Mouse (Mus musculus) adrenal gland, adult 18-20 months (tissue): ENCODE results near the gene Olfr32. TPM values are rescaled to one million over a fixed set of nuclear protein-coding genes. Genes with fewer than 3 reads are reported as not detected.
"Not testable (repeated sequence)": the region's sequence is repeated elsewhere in the genome, so short reads cannot be mapped to it uniquely, and the experiment has no call there.

Experiments
- DNase-seq, 2 experiments: peaks; one replicate each; pipeline ENCODE4 v3.0.0; 2021 to 2022; ENCODE audit warnings: low spot score in 2 of 2
- long read RNA-seq, 2 experiments: library from polyadenylated mRNA; stranded (forward); transcript quantifications; one replicate each; pipeline ENCODE4 v2.0.0; 2021
- total RNA-seq, 2 experiments: library from RNA; stranded (reverse); gene quantifications; 1 replicate in 1 of 2; 2 replicates in 1 of 2; pipeline ENCODE4 v1.2.3; 2021

Gene Olfr32
- not detected for total RNA-seq
- long read RNA-seq, experiment 1, result 0 reads
- long read RNA-seq, experiment 2, result 0 reads

DNA sequence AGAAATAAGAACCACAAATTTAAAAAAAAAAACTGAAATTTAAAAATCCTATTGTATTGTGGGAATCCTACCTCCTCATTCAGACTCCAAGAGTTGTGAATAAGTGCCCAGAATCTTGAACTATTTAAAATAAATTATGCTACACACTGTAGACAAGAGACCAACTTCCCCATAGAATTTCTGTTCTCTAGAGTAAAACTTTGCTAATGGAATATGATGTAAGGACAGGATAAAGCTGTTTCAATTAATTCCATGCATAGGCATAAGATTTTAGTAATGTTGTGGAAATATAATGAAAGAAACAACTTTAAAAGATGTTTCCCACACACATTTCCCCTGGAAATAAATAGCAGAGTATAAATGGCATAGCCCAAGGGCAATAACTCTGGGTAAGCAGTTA lies at the start of gene Olfr32:
TSS of gene Olfr32 (minus strand) at position 101 of the 400 bp plus-strand sequence.
- DNase-seq, result no peak

DNA sequence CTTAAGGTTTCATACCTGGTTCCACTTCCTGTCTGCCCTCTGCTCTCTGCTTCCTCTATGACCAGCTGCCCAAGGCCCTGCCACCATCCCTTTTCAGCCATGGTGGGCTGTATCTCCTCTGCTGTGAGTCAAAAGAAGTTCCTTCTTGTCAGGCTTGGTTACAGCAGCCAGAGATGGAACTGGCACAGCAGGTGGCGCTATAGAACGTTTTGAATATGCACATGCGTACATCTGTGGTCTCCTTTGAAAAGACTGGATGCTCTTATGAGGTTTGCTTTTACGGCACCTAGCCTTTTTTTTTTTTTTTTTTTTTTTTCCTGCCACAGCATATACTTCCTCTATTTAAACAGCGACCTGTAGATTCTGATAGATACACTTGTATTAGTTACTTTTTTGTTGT lies 45.0 kb upstream of the Olfr32 start:
- not testable (repeated sequence) for DNase-seq

- not testable (repeated sequence) for DNase-seq
Observed at GRCm38 (mm10) chr2:90186082-90186481, 44.0 kb upstream of the Olfr32 start.

- no peak for DNase-seq
Observed at GRCm38 (mm10) chr2:90153916-90154315, 11.8 kb upstream of the Olfr32 start.

DNA sequence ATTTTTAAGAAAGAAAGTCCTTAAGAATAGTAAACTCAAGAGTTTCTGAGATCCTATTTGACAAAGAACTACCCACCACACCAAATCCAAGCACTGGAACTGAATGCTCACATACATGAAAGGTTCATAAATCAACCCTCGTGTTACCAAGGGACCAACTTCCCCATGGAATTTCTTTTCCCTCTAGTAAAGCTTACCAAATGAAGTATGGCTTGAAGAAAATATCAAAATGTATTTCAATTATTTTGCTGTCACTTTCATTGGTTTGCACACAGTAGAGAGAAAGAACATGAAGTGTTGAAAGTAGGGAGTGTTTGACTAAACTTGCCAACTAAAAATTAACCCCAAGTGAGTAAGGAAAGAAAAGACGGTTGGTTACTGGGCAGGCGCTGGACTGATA lies 10.9 kb upstream of the Olfr32 start, which contains the start of gene Olfr1270:
TSS of gene Olfr1270 (minus strand) at position 101 of the 400 bp plus-strand sequence.
- DNase-seq, result no peak

DNA sequence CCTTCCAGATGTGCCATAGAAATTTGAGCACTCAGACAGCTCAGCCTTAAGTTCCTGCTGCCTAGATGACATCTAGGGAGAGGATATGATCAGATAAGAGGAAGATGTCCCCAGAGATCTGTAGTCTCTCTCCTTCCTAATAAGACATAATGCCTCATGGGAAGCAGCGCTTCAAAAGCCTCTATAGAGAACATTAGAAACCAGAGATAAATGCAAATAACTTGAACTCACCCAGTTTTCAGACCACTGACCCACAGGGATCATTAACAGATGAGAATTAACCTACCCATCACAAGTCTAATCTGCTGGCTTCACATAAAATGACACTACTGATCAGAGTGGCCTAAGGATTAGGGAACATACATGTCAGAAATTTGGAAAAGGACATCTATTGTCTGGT lies 20.8 kb downstream of the Olfr32 start, which contains the start of gene Olfr1269:
TSS of gene Olfr1269 (minus strand) at position 101 of the 400 bp plus-strand sequence.
- no peak for DNase-seq

Other genes starting within 250 kb of the Olfr32 start
- gene Olfr1258, start 215.0 kb downstream of the Olfr32 start, total RNA-seq, result not detected
- not detected for gene Olfr1259, start 193.6 kb downstream of the Olfr32 start, total RNA-seq
- not detected for gene Olfr1260, start 168.0 kb downstream of the Olfr32 start, total RNA-seq
- gene Olfr1261, start 151.1 kb downstream of the Olfr32 start, total RNA-seq, result not detected
- not detected for gene Olfr1262, start 142.2 kb downstream of the Olfr32 start, total RNA-seq
- not detected for gene Olfr1263, start 130.2 kb downstream of the Olfr32 start, total RNA-seq
- gene Olfr1264, start 116.7 kb downstream of the Olfr32 start, total RNA-seq, result not detected
- not detected for gene Olfr1265, start 107.0 kb downstream of the Olfr32 start, total RNA-seq
- gene Olfr140, start 78.7 kb downstream of the Olfr32 start, total RNA-seq, result not detected
- not detected for gene Olfr1269, start 20.9 kb downstream of the Olfr32 start, total RNA-seq
- not detected for gene Olfr1270, start 10.8 kb upstream of the Olfr32 start, total RNA-seq
- under 1 TPM in 1 of 2 experiments, not detected in 1; 0.13 TPM for gene Olfr1506, start 82.2 kb upstream of the Olfr32 start, total RNA-seq
- not detected for gene Olfr142, start 115.3 kb upstream of the Olfr32 start, total RNA-seq
- gene Olfr1271, start 128.7 kb upstream of the Olfr32 start, total RNA-seq, result not detected
- not detected for gene Olfr1272, start 150.5 kb upstream of the Olfr32 start, total RNA-seq
- gene Gm13769, start 179.9 kb upstream of the Olfr32 start, total RNA-seq, result not detected